In the genomic region with DNA sequence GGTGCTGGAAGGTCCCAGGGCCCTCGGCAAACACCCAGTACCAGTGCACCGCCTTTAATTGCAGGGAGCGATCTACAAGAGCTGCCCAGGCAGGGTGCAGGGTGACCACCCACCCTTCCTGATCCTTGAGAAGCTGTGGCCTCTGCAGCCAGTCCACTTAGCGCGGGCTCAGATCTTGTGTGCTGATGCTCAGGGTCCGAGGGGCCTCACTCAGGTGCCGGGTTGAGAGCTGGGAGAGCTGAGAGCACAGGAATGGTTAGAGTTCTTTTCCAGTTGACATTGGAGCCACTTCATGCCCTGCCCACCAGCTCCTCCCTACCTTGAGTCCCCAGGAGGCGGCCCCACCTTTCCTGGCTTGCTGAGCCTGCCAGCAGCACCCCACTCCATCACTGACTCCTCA, we compare ENCODE assay signal across 19 mouse cellular contexts. TPM values are rescaled to one million over a fixed set of nuclear protein-coding genes. Genes with fewer than 3 reads are reported as not detected.
"Had no signal": no experiment of that assay in that cellular context is flagged by ENCODE, and none has a peak within 500 bp of the region (broad histone marks: within the 10 kb centered on the region; RNA-seq: fewer than 3 reads in every experiment).

No protein-coding gene starts in this region.

- H3K4me3 ChIP-seq: liver, embryonic 12.5 days; midbrain, embryonic 10.5 days; midbrain, embryonic 13.5 days; midbrain, embryonic 15.5 days; myocyte; neural tube, embryonic 13.5 days; neural tube, embryonic 15.5 days had no signal

- DNase-seq: lung, embryonic 14.5 days; lung, postnatal 36 days; retina, postnatal 1 day; right cerebral cortex, adult 18-20 months; right cerebral cortex, postnatal 25 days; right cerebral cortex, postnatal 4 days; spleen, adult 18-20 months; thymus, adult 18-20 months; thymus, postnatal 14 days; thymus, postnatal 36 days had no signal

- H3K4me1 ChIP-seq: midbrain, embryonic 15.5 days had no signal

- ATAC-seq: liver, embryonic 12.5 days; midbrain, embryonic 13.5 days; midbrain, embryonic 15.5 days had no signal

- H3K27ac ChIP-seq: liver, embryonic 12.5 days; liver, embryonic 14.5 days; midbrain, embryonic 10.5 days; midbrain, embryonic 13.5 days; midbrain, embryonic 15.5 days; neural tube, embryonic 13.5 days; neural tube, embryonic 15.5 days had no signal

- H3K4me2 ChIP-seq: liver, embryonic 12.5 days; lung, embryonic 14.5 days; midbrain, embryonic 13.5 days; midbrain, embryonic 15.5 days; neural tube, embryonic 13.5 days; neural tube, embryonic 15.5 days had no signal

- H3K9ac ChIP-seq: liver, embryonic 12.5 days; liver, embryonic 14.5 days; lung, embryonic 14.5 days; midbrain, embryonic 13.5 days; midbrain, embryonic 15.5 days; neural tube, embryonic 13.5 days; neural tube, embryonic 15.5 days had no signal

- H3K9me3 ChIP-seq: liver, embryonic 12.5 days; midbrain, embryonic 10.5 days; midbrain, embryonic 13.5 days; midbrain, embryonic 15.5 days; neural tube, embryonic 13.5 days; neural tube, embryonic 15.5 days had no signal

RNA-seq across cellular contexts. Expression of gene Klc3, which starts 9.4 kb away (rescaled TPM):
- total RNA-seq: megakaryocyte-erythroid progenitor cell, adult 5-6 weeks had no signal

RNA-seq across cellular contexts. Expression of gene Ckm, which starts 10.1 kb away (rescaled TPM):
- total RNA-seq: megakaryocyte-erythroid progenitor cell, adult 5-6 weeks had no signal
- polyA plus RNA-seq: midbrain, embryonic 10.5 days; midbrain, embryonic 15.5 days had no signal
